Mouse (Mus musculus) liver, adult (tissue): ENCODE results near the gene 1700028P14Rik.

ENCODE experiments used
- GATA4 ChIP-seq: IDR thresholded peaks from 2 replicates; pipeline ENCODE4 v1.6.1; 2014; ENCODE audit warnings: mild to moderate bottlenecking, low read length; ENCODE audit not compliant: insufficient replicate concordance

Gene 1700028P14Rik

GRCm38 (mm10) chr19:23643819-23644218 lies 8.8 kb downstream of the 1700028P14Rik start:
- TF ChIP-seq GATA4, result no peak

- TF ChIP-seq GATA4, result no peak
These were observed 15.8 kb downstream of the 1700028P14Rik start for GRCm38 (mm10) chr19:23636786-23637185.

- no peak for TF ChIP-seq GATA4
These were observed 20.8 kb downstream of the 1700028P14Rik start for GRCm38 (mm10) chr19:23631611-23632492.

- TF ChIP-seq GATA4, result no peak
These were observed 38.3 kb downstream of the 1700028P14Rik start for GRCm38 (mm10) chr19:23614268-23614667.

GRCm38 (mm10) chr19:23609724-23610123 lies 42.9 kb downstream of the 1700028P14Rik start:
- TF ChIP-seq GATA4, result no peak

- TF ChIP-seq GATA4, result no peak
These were observed 44.7 kb downstream of the 1700028P14Rik start for GRCm38 (mm10) chr19:23607951-23608350.

GRCm38 (mm10) chr19:23594950-23595349 lies 57.7 kb downstream of the 1700028P14Rik start:
- no peak for TF ChIP-seq GATA4

- TF ChIP-seq GATA4, result no peak
These were observed 73.8 kb downstream of the 1700028P14Rik start for GRCm38 (mm10) chr19:23578606-23579355.

- TF ChIP-seq GATA4, result no peak
These were observed 75.9 kb downstream of the 1700028P14Rik start for GRCm38 (mm10) chr19:23576685-23577084.

GRCm38 (mm10) chr19:23563693-23564092 lies 88.9 kb downstream of the 1700028P14Rik start:
- no peak for TF ChIP-seq GATA4

GRCm38 (mm10) chr19:23562588-23562987 lies 90.0 kb downstream of the 1700028P14Rik start:
- TF ChIP-seq GATA4, result no peak

GRCm38 (mm10) chr19:23562061-23562460 lies 90.6 kb downstream of the 1700028P14Rik start:
- TF ChIP-seq GATA4, result no peak

GRCm38 (mm10) chr19:23553450-23553849 lies 99.2 kb downstream of the 1700028P14Rik start:
- TF ChIP-seq GATA4, result no peak

- TF ChIP-seq GATA4, result no peak
These were observed 107.0 kb downstream of the 1700028P14Rik start for GRCm38 (mm10) chr19:23545604-23546003.

- TF ChIP-seq GATA4, result no peak
These were observed 109.2 kb downstream of the 1700028P14Rik start for GRCm38 (mm10) chr19:23543244-23544004.

- TF ChIP-seq GATA4, result no peak
These were observed 109.9 kb downstream of the 1700028P14Rik start for GRCm38 (mm10) chr19:23542759-23543158.

- no peak for TF ChIP-seq GATA4
These were observed 116.9 kb downstream of the 1700028P14Rik start for GRCm38 (mm10) chr19:23535700-23536099.
